ENCODE assay signal across 20 mouse cellular contexts in genomic region chr16:77646146-77646545, GRCm38 (mm10). TPM values are rescaled to one million over a fixed set of nuclear protein-coding genes. Genes with fewer than 3 reads are reported as not detected.
A peak's percentile ranks its signal among the peaks of the same experiment; 100 is the strongest.
DNase-seq lines count a peak whose midpoint lies in the region; ATAC-seq and TF ChIP-seq lines count a peak whose summit lies in the region.
"Had no signal": no experiment of that assay in that cellular context is flagged by ENCODE, and none has a peak within 500 bp of the region (broad histone marks: within the 10 kb centered on the region; RNA-seq: fewer than 3 reads in every experiment).

No protein-coding gene starts in this region.

- peaks cover 40% of the 10 kb centered on the region for H3K4me1 ChIP-seq in hindbrain, embryonic 14.5 days (replicated peaks; ENCODE audit: control insufficient read depth, insufficient read depth, low read length)
- H3K4me1 ChIP-seq in midbrain, embryonic 16.5 days (ENCODE audit: control insufficient read depth, insufficient read depth, low read length): peaks cover 33% of the 10 kb centered on the region
- peaks cover 6% of the 10 kb centered on the region; the same call in 1 of the 2 replicates for H3K4me1 ChIP-seq in kidney, embryonic 16.5 days (ENCODE audit: insufficient read depth, low read length)

- peak overlapping the region; percentile 80 for H3K9ac ChIP-seq in hindbrain, embryonic 14.5 days
- peak overlapping the region; percentile 60 for H3K9ac ChIP-seq in midbrain, embryonic 16.5 days (ENCODE audit: low read depth, low read length)
- H3K9ac ChIP-seq in kidney, embryonic 16.5 days (replicated peaks; ENCODE audit: low read length): no peak overlapping the region
- H3K9ac ChIP-seq: limb, embryonic 12.5 days; liver, embryonic 14.5 days had no signal

- H3K27me3 ChIP-seq in hindbrain, embryonic 14.5 days (ENCODE audit: control insufficient read depth, insufficient read depth, low read length): no peaks in the 10 kb centered on the region
- no peaks in the 10 kb centered on the region for H3K27me3 ChIP-seq in midbrain, embryonic 16.5 days (ENCODE audit: control insufficient read depth, insufficient read depth, low read depth, low read length)
- H3K27me3 ChIP-seq in kidney, embryonic 16.5 days (ENCODE audit: insufficient read depth, low read length): no peaks in the 10 kb centered on the region
- H3K27me3 ChIP-seq: limb, embryonic 12.5 days had no signal

- 30% methylated on average over 7 of the region's 7 CpGs for WGBS in hindbrain, embryonic 14.5 days
- 29% methylated on average over 7 of the region's 7 CpGs for WGBS in midbrain, embryonic 16.5 days
- WGBS in kidney, embryonic 16.5 days: 87% methylated on average over 7 of the region's 7 CpGs

- no peaks in the 10 kb centered on the region for H3K9me3 ChIP-seq in hindbrain, embryonic 14.5 days (ENCODE audit: control insufficient read depth, low read length)
- no peaks in the 10 kb centered on the region for H3K9me3 ChIP-seq in midbrain, embryonic 16.5 days (replicated peaks; ENCODE audit: control insufficient read depth, low read length, poor library complexity, severe bottlenecking)
- H3K9me3 ChIP-seq in kidney, embryonic 16.5 days (ENCODE audit: low read length): no peaks in the 10 kb centered on the region
- H3K9me3 ChIP-seq: limb, embryonic 12.5 days had no signal

- peak overlapping the region; percentile 100 for H3K27ac ChIP-seq in hindbrain, embryonic 14.5 days
- peak overlapping the region; percentile 93 for H3K27ac ChIP-seq in midbrain, embryonic 16.5 days (ENCODE audit: low read length)
- H3K27ac ChIP-seq in kidney, embryonic 16.5 days (ENCODE audit: low read length): no peak overlapping the region
- H3K27ac ChIP-seq: kidney, postnatal 0 days; limb, embryonic 12.5 days; liver, embryonic 14.5 days had no signal

- peak overlapping the region; percentile 41 for H3K4me3 ChIP-seq in hindbrain, embryonic 14.5 days (replicated peaks; ENCODE audit: low read length)
- H3K4me3 ChIP-seq in midbrain, embryonic 16.5 days (ENCODE audit: low read depth, low read length): peak overlapping the region; percentile 37
- no peak overlapping the region for H3K4me3 ChIP-seq in kidney, embryonic 16.5 days (ENCODE audit: low read length)
- H3K4me3 ChIP-seq: erythroblast, embryonic 14.5 days; limb, embryonic 12.5 days had no signal

- TF ChIP-seq POLR2A in brain, embryonic 14.5 days (IDR thresholded peaks at IDR 0.05; ENCODE audit: borderline replicate concordance, extremely low read depth, insufficient read depth, insufficient read length, poor library complexity, severe bottlenecking): no peak

- no peak for ATAC-seq in hindbrain, embryonic 14.5 days (ENCODE audit: low FRiP score)
- ATAC-seq in midbrain, embryonic 16.5 days: no peak
- ATAC-seq in kidney, embryonic 16.5 days (ENCODE audit: low FRiP score, low TSS enrichment): no peak

- H3K4me2 ChIP-seq in hindbrain, embryonic 14.5 days (replicated peaks): peak overlapping the region; percentile 61
- peak overlapping the region; percentile 58 for H3K4me2 ChIP-seq in midbrain, embryonic 16.5 days (ENCODE audit: low read length)
- no peak overlapping the region for H3K4me2 ChIP-seq in kidney, embryonic 16.5 days (replicated peaks; ENCODE audit: low read depth, low read length)
- H3K4me2 ChIP-seq: limb, embryonic 12.5 days had no signal

- H3K36me3 ChIP-seq in hindbrain, embryonic 14.5 days (replicated peaks; ENCODE audit: control insufficient read depth, insufficient read depth): no peaks in the 10 kb centered on the region
- no peaks in the 10 kb centered on the region for H3K36me3 ChIP-seq in midbrain, embryonic 16.5 days (ENCODE audit: control insufficient read depth, insufficient read depth, low read length)
- no peaks in the 10 kb centered on the region for H3K36me3 ChIP-seq in kidney, embryonic 16.5 days (ENCODE audit: insufficient read depth, low read length)
- H3K36me3 ChIP-seq: limb, embryonic 12.5 days had no signal

- DNase-seq in brain, adult 2 months (ENCODE audit: low read depth, low spot score): peak; percentile 70
- peak; percentile 89 for DNase-seq in brain, embryonic 14.5 days (ENCODE audit: low read depth)
- peak; percentile 68 for DNase-seq in hindbrain, embryonic 14.5 days (ENCODE audit: low spot score)
- DNase-seq in urinary bladder, adult 18-20 months (ENCODE audit: low spot score in 2 of 2): no peak
- no peak for DNase-seq in right cerebral cortex, adult 2 months (ENCODE audit: low spot score in 2 of 2)
- DNase-seq: adrenal gland, postnatal 25 days; cerebellum, postnatal 14 days; gastrocnemius, postnatal 25 days; heart, postnatal 10 days; right cerebral cortex, postnatal 14 days had no signal

- TF ChIP-seq CTCF in brain, embryonic 14.5 days (IDR thresholded peaks at IDR 0.05; ENCODE audit: borderline replicate concordance, extremely low read depth, insufficient read depth, insufficient read length): no peak

RNA-seq across cellular contexts. Expression of gene Gm11146, which starts 44.3 kb away (rescaled TPM):
- not detected in 2 replicates for polyA plus RNA-seq in brain, embryonic 14.5 days (2012; rRNA removed)
- polyA plus RNA-seq in hindbrain, embryonic 14.5 days (2014; fragmentation: Nextera tagmentation; extraction: Ambion mirVana): not detected in 2 replicates
- polyA plus RNA-seq in midbrain, embryonic 16.5 days (2015; fragmentation: Nextera tagmentation; extraction: Ambion mirVana): not detected in 2 replicates
- polyA plus RNA-seq in kidney, embryonic 16.5 days (2015; fragmentation: Nextera tagmentation; extraction: Ambion mirVana): not detected in 2 replicates
- polyA plus RNA-seq: embryonic facial prominence, embryonic 11.5 days; erythroblast, embryonic 14.5 days; intestine, embryonic 14.5 days; kidney, postnatal 0 days; limb, embryonic 12.5 days; liver, embryonic 14.5 days; lung, embryonic 16.5 days; stomach, embryonic 16.5 days had no signal

Comparison
In these comparisons a context has a peak if more than half of its experiments do, and no peak if none do; other contexts are left out.
1. DNase-seq: peak in brain, adult 2 months (single experiment), brain, embryonic 14.5 days (single experiment) and hindbrain, embryonic 14.5 days (single experiment); none in urinary bladder, adult 18-20 months (0 of 2) and right cerebral cortex, adult 2 months (0 of 2).